Mouse (Mus musculus): ENCODE data around the gene Stard7. TPM values are rescaled to one million over a fixed set of nuclear protein-coding genes. Genes with fewer than 3 reads are reported as not detected.

Gene Stard7
- total RNA-seq, 2 experiments from 2014 or later, result 88.9 to 152 TPM

DNA sequence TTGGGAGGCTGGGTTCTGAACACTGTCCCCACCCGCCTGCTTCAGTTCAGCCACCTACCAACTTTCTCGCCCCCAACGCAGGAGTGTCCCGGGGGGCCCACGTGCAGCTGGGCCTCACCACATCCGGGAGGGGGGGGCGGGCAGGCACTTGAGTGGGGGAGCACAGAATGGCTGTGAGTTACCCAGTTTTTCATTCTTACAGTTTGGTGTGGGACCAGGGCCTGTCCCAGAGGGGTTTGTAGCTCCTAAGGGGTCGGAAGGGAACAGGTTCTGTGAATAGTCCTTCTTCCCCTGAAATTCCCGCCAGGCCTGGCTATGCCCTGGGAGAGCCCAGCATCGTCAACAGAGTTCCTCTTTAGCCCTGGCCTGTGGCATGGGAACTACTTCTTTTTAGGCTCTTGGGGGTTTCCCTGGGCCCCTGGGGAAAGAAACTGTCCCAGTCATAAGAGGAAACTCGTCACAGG is 65.1 kb downstream of the Stard7 start:
- no peak for DNase-seq
- no peak for TF ChIP-seq CTCF (IDR thresholded peaks at IDR 0.05)
- intact Hi-C loops (cut with DNase I), result no loop called here
- H3K27ac ChIP-seq, result no peak overlapping the region
- H3K4me3 ChIP-seq, result no peak overlapping the region

DNA sequence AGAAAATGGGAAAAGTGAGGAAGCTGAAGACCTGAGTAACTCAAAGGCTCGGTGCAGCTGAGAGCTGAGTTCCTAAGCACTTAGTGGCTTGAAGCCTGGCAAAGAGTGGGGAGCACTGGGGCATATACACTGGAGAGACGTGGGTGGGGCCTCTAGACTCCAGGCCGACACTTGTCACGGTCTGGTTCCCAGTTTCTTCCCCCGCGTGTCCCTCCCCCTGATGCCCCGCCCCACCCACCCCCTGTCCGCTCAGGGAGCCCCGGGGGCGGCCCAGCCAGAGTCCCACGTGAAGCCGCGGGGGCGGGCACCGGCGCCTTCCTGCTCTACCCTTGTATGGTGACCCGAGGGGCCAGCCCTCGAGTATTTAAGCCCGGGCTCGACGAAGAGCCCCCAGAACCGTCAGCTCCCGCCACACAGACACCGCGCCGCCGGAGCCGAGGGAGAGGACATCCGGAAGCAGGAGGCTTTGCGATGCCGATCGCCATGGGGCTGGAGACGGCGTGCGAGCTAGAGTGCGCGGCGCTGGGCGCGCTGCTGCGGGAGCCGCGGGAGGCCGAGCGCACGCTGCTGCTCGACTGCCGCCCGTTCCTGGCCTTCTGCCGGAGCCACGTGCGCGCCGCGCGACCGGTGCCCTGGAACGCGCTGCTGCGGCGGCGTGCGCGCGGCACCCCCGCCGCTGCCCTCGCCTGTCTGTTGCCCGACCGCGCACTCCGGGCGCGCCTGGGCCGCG is 65.9 kb downstream of the Stard7 start, which contains the start of gene Dusp2:
Gene Dusp2 (plus strand): TSS at position 393 of the 730 bp plus-strand sequence.
- TF ChIP-seq CTCF (IDR thresholded peaks at IDR 0.05), result no peak
- peak; percentile 86 for DNase-seq
- intact Hi-C loops (cut with DNase I), result no loop called here
- H3K27ac ChIP-seq, result peak within 1 kb of the TSS; percentile 87
- peak within 1 kb of the TSS; percentile 76 for H3K4me3 ChIP-seq

DNA sequence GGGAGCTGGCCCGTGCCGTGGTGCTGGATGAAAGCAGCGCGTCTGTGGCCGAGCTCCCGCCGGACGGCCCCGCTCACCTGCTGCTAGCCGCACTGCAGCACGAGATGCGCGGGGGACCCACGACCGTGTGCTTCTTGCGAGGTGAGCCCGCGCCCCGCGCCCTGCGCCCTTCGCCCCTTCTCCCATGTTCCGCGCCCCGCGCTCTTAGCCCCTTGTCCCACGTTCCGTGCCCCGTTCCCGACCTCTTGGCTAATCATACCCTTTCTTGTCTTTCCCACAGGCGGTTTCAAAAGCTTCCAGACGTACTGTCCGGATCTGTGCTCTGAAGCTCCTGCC is 66.4 kb downstream of the Stard7 start:
- intact Hi-C loops (cut with DNase I), result no loop called here
- H3K4me3 ChIP-seq, result peak overlapping the region; percentile 76
- no peak for TF ChIP-seq CTCF (IDR thresholded peaks at IDR 0.05)
- H3K27ac ChIP-seq, result peak overlapping the region; percentile 87
- no peak for DNase-seq

DNA sequence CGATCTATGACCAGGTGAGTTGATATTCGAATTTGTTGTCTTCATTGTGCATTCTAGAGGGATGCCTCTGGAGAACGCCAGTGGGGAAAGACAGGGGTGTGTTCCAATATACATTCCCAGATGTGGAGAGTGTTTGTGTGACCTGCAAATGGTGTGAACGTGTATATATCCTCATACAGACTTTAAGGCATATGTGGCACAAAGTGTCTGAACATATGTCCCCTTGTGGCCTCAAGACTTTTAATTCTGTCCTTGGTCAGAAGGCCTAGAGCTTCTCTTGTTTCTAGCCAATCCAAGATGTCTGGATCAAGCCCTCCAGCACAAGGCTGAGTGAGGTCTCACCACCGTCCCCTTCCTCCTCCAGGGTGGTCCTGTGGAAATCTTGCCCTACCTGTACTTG is 66.9 kb downstream of the Stard7 start:
- intact Hi-C loops (cut with DNase I), result no loop called here
- no peak for DNase-seq
- TF ChIP-seq CTCF (IDR thresholded peaks at IDR 0.05), result no peak
- H3K4me3 ChIP-seq, result peak overlapping the region; percentile 76
- H3K27ac ChIP-seq, result peak overlapping the region; percentile 87

DNA sequence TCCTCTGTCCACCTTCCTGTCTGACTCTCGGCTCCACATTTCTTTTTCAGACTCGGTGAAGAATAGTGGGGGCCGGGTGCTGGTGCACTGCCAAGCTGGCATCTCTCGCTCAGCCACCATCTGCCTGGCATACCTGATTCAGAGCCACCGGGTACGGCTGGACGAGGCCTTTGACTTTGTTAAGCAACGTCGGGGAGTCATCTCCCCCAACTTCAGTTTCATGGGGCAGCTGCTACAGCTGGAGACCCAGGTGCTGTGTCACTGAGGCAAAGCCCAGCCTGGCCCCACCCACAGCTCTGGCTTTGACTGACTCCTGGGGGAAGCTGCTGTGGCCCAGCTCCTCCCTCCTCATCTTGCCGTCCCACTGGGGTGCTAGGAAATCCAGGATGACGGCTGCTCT is 67.5 kb downstream of the Stard7 start:
- Histone ChIP-seq H3K27ac (no peak overlapping the region), H3K4me3 (peak overlapping the region; percentile 76; the same call in 1 of the 2 replicates)
- no peak for DNase-seq
- no peak for TF ChIP-seq CTCF (IDR thresholded peaks at IDR 0.05)
- intact Hi-C loops (cut with DNase I), result no loop called here

DNA sequence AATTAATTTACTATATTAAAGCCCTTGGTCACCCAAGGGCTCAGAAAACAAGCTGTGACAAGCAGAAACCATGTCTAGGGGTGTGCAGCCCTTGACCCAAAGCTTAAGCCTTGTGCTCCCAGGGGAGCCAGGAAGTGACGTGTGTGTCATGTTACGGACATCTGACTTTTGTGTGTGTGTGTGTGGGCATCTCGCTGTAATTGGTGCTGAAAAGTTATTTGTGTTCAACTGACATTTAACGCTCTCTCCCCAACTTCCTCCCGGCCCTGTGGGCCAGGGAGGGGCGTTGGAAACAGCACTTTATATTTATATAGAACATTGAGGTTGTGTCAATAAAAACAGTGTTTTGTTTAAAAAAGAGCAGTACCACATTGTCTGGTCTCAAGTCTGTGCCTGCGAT is 68.0 kb downstream of the Stard7 start:
- Histone ChIP-seq H3K4me3 (no peak overlapping the region), H3K27ac (no peak overlapping the region)
- DNase-seq, result no peak
- TF ChIP-seq CTCF (IDR thresholded peaks at IDR 0.05), result no peak
- intact Hi-C loops (cut with DNase I), result no loop called here

DNA sequence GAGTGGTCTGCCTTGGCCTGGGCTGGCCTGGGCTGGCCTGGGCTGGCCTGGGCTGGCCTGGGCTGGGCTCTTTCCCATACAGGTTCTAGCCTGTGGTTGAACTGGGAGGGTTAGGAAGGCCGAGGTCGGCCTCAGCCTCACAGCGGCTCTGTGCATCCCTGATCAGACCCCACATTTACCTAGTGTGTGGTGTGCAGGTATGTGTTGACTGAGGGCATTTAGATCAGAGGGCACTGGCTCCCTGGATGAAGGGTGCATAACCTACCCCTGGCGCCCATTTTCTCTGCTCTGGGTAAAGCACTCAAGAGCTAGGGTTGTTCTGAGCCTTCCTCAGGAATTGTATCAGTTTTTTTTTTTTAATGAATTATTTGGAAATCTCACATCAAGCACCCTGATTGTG is 68.4 kb downstream of the Stard7 start, which contains the start of gene Astl:
Gene Astl (plus strand): TSS at position 224 of the 400 bp plus-strand sequence.
- intact Hi-C loops (cut with DNase I), result no loop called here
- DNase-seq, result no peak
- TF ChIP-seq CTCF (IDR thresholded peaks at IDR 0.05), result no peak
- H3K27ac ChIP-seq, result no peak within 1 kb of the TSS
- H3K4me3 ChIP-seq, result peak within 1 kb of the TSS; percentile 76; the same call in 1 of the 2 replicates

DNA sequence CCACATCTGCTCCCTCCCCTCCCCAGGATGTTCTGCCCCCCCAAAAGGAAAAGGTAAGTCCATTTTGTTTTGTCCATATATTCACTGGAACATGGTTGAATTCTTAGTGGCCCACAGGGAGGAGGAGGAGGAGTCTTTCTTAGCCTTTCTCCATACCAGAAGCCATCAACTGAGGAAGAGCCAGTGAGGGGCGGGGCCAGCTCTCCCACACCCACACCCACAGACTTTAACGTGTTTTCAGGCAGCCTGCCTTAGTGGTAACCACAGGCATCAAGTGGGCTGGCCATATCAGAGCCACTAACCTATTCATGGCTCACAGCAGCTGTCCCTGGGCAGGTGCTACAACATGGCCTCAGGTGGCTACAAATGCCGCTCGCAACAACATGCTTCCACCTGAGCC is 68.8 kb downstream of the Stard7 start:
- DNase-seq, result no peak
- no peak overlapping the region for H3K4me3 ChIP-seq
- intact Hi-C loops (cut with DNase I), result no loop called here
- no peak overlapping the region for H3K27ac ChIP-seq
- TF ChIP-seq CTCF (IDR thresholded peaks at IDR 0.05), result no peak

DNA sequence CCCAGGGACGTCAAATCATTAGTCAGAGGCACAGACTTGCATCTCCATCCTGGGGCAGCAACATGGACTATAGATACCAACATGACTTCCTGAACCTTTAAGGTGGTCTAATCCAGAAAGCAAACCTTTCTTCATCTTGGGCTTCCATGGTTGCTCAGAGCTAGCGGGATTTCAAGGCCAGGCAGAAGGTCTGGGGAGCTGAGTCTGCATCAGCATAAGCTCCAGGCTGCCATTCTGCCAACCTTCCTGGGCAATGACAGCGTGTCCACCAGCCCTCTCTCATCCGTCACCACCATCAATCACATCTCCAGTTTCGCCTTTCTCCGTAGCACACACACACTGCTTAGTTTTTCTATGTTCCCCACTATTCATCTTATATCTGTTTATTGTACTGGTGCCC is 69.2 kb downstream of the Stard7 start:
- Histone ChIP-seq H3K4me3 (no peak overlapping the region), H3K27ac (no peak overlapping the region)
- DNase-seq, result no peak
- intact Hi-C loops (cut with DNase I), result no loop called here
- no peak for TF ChIP-seq CTCF (IDR thresholded peaks at IDR 0.05)

DNA sequence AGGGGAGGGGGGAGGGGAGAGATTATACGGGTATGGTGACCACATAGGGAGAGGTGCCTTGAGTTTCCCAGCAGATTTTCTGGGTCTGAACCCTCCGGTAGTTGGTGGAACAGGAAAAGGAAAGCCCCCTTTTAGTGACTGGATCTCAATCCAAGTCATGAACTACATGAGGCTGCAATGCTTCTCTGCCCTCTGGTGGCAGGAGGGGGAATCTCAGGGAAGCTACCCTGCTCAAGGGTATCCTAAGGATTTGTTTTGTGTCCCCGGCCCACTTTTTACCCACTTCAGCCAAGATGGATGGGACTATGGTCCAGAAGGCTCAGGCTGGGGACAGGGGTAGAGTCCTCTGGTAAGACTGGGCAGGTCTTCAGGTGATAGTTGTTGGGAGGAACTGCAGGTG is 71.1 kb downstream of the Stard7 start:
- no peak overlapping the region for H3K27ac ChIP-seq
- TF ChIP-seq CTCF (IDR thresholded peaks at IDR 0.05), result peak; percentile 94
- intact Hi-C loops (cut with DNase I), result loop anchor here (2.0 kb wide), 2 partner anchors 92 to 174 kb away; no protein-coding TSS in a partner anchor
- H3K4me3 ChIP-seq, result no peak overlapping the region
- DNase-seq, result peak; percentile 74

DNA sequence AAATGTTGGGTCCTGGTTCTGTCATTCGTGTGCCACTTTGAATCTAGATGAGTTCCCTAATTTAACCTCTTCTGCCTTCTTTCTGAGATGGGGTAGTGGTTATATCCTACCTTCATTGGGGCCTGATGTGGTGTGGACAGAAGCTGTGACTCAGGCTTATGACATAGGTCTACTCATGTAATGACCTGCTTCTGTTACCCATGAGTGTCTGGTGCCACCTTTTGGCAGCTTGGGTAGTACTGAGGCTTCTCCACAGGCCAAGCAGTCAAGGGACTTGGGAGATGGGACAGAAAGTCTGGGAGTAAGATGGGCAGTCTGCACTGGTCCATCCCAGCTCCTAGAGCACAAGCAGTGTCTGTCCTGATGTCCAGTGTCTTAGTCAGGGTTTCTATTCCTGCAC is 76.3 kb downstream of the Stard7 start:
- no peak for DNase-seq
- H3K4me3 ChIP-seq, result no peak overlapping the region
- intact Hi-C loops (cut with DNase I), result no loop called here
- H3K27ac ChIP-seq, result no peak overlapping the region
- peak; percentile 37 for TF ChIP-seq CTCF (IDR thresholded peaks at IDR 0.05)

DNA sequence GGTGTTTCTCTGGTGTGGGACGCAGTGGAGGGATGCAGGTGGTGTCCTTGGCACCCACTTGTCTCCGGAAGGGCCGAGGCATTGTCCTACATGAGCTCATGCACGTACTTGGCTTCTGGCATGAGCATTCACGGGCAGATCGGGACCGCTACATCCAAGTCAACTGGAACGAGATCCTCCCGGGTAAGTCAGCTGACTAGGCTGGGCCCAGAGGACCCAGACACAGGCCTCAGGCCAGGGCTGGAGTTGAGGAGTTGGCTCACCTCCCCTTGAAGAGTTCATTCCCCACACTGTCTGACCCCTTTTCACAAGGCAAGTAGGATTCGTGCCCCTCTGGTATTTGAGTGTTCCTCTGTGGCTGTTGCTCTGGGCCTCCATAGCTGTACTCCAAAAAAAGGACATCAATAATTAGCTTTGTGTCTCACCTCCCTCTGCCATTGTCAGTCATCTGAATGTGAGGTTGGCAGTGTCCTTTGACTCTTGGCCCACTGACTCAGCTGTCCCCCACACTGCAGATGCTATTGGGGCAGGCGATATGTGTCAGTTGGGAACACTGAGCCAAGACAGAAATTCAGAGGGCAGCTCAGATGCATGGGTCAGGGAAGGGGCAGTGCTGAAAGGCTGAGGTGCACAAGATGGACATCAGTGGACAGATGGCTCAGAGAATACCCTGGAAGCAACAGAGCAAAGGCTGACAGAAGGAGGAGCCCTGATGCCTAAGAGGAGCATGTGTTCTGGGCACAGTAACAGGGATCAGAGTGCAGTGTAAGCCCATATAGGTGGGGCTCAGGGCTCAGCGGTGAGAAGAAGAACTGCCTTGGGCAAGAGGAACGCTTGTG is 77.3 kb downstream of the Stard7 start:
- no peak for DNase-seq
- no peak overlapping the region for H3K4me3 ChIP-seq
- TF ChIP-seq CTCF (IDR thresholded peaks at IDR 0.05), result no peak
- intact Hi-C loops (cut with DNase I), result no loop called here
- no peak overlapping the region for H3K27ac ChIP-seq

Other genes starting within 250 kb of the Stard7 start
- 10 to 100 TPM; 11.7 to 12.3 TPM for gene Blvra, start 199.6 kb upstream of the Stard7 start, total RNA-seq (2021)
- 1 to 10 TPM in 1 of 2 experiments, under 1 TPM in 1; 0.75 to 1.4 TPM for gene Ncaph, start 136.3 kb upstream of the Stard7 start, total RNA-seq (2021)
- gene Itpripl1, start 126.8 kb upstream of the Stard7 start, total RNA-seq (2021), result 1 to 10 TPM; 5.0 to 6.8 TPM
- under 1 TPM; 0.31 to 0.69 TPM for gene 1810024B03Rik, start 61.9 kb upstream of the Stard7 start, total RNA-seq (2021)
- gene Snrnp200, start 61.8 kb upstream of the Stard7 start, total RNA-seq (2021), result 10 to 100 TPM; 46.2 to 46.8 TPM
- 10 to 100 TPM; 48.4 to 53.4 TPM for gene Ciao1, start 22.4 kb upstream of the Stard7 start, total RNA-seq (2021)
- 10 to 100 TPM; 21.6 to 24.3 TPM for gene Tmem127, start 22.3 kb upstream of the Stard7 start, total RNA-seq (2021)
- 1 to 10 TPM in 1 of 2 experiments, under 1 TPM in 1; 0.59 to 1.2 TPM for gene Dusp2, start 65.9 kb downstream of the Stard7 start, total RNA-seq (2021)
- under 1 TPM in 1 of 2 experiments, not detected in 1; 0.25 TPM for gene Astl, start 68.4 kb downstream of the Stard7 start, total RNA-seq (2021)
- under 1 TPM; 0.39 to 0.69 TPM for gene Adra2b, start 93.0 kb downstream of the Stard7 start, total RNA-seq (2021)
- gene Gpat2, start 155.0 kb downstream of the Stard7 start, total RNA-seq (2021), result not detected
- gene Fahd2a, start 174.3 kb downstream of the Stard7 start, total RNA-seq (2021), result 10 to 100 TPM; 18.8 to 26.9 TPM

Measured in gastrocnemius, adult 2 months (tissue).